Mouse (Mus musculus): ENCODE data around the gene Sgms1. TPM values are rescaled to one million over a fixed set of nuclear protein-coding genes. Genes with fewer than 3 reads are reported as not detected.

Sgms1 gene
- polyA plus RNA-seq, 1 experiment, result 5.3 TPM

GRCm38 (mm10) chr19:32225097-32225490 is 164.4 kb downstream of the Sgms1 start:
- no peaks in the 10 kb centered on the region for H3K79me2 ChIP-seq (ENCODE audit: control insufficient read depth, insufficient read depth)
- H3K79me3 ChIP-seq (ENCODE audit: low read depth), result no peaks in the 10 kb centered on the region
- H3K27me3 ChIP-seq (ENCODE audit: control insufficient read depth, insufficient read depth, insufficient read length), result no peaks in the 10 kb centered on the region
- peaks cover 3% of the 10 kb centered on the region for H3K36me3 ChIP-seq (ENCODE audit: control insufficient read depth, insufficient read depth)
- TF ChIP-seq MYOD1 (IDR thresholded peaks at IDR 0.05; ENCODE audit: control insufficient read depth, insufficient read length, low read depth), result no peak
- TF ChIP-seq MYOG (IDR thresholded peaks at IDR 0.05; ENCODE audit: control insufficient read depth, extremely low read depth, insufficient read length), result no peak
- no peak for TF ChIP-seq USF1 (IDR thresholded peaks at IDR 0.05; ENCODE audit: low read depth)
- TF ChIP-seq MAX (IDR thresholded peaks at IDR 0.05), result no peak
- TF ChIP-seq CTCF (IDR thresholded peaks at IDR 0.05; ENCODE audit: control insufficient read depth, insufficient read depth, insufficient read length), result no peak
- no peak for TF ChIP-seq CEBPB (IDR thresholded peaks at IDR 0.05; ENCODE audit: low read depth)
- no peak for TF ChIP-seq FOSL1 (IDR thresholded peaks at IDR 0.05; ENCODE audit: insufficient read depth, low read length, poor library complexity, severe bottlenecking)
- H3K4me3 ChIP-seq (ENCODE audit: insufficient read depth, poor library complexity, severe bottlenecking), result no peak overlapping the region
- no peak overlapping the region for H3ac ChIP-seq (ENCODE audit: control insufficient read depth, insufficient read length, low read depth)

- no peak overlapping the region for H3ac ChIP-seq (ENCODE audit: control insufficient read depth, insufficient read length, low read depth)
- H3K27me3 ChIP-seq (ENCODE audit: control insufficient read depth, insufficient read depth, insufficient read length), result no peaks in the 10 kb centered on the region
- peaks cover 3% of the 10 kb centered on the region for H3K36me3 ChIP-seq (ENCODE audit: control insufficient read depth, insufficient read depth)
- TF ChIP-seq MAX (IDR thresholded peaks at IDR 0.05), result no peak
- TF ChIP-seq FOSL1 (IDR thresholded peaks at IDR 0.05; ENCODE audit: insufficient read depth, low read length, poor library complexity, severe bottlenecking), result no peak
- TF ChIP-seq MYOG (IDR thresholded peaks at IDR 0.05; ENCODE audit: control insufficient read depth, extremely low read depth, insufficient read length), result no peak
- TF ChIP-seq USF1 (IDR thresholded peaks at IDR 0.05; ENCODE audit: low read depth), result no peak
- TF ChIP-seq CEBPB (IDR thresholded peaks at IDR 0.05; ENCODE audit: low read depth), result no peak
- TF ChIP-seq CTCF (IDR thresholded peaks at IDR 0.05; ENCODE audit: control insufficient read depth, insufficient read depth, insufficient read length), result no peak
- no peak for TF ChIP-seq MYOD1 (IDR thresholded peaks at IDR 0.05; ENCODE audit: control insufficient read depth, insufficient read length, low read depth)
- no peaks in the 10 kb centered on the region for H3K79me3 ChIP-seq (ENCODE audit: low read depth)
- no peaks in the 10 kb centered on the region for H3K79me2 ChIP-seq (ENCODE audit: control insufficient read depth, insufficient read depth)
- no peak overlapping the region for H3K4me3 ChIP-seq (ENCODE audit: insufficient read depth, poor library complexity, severe bottlenecking)
Measured at GRCm38 (mm10) chr19:32224318-32225096, 165.0 kb downstream of the Sgms1 start.

DNA sequence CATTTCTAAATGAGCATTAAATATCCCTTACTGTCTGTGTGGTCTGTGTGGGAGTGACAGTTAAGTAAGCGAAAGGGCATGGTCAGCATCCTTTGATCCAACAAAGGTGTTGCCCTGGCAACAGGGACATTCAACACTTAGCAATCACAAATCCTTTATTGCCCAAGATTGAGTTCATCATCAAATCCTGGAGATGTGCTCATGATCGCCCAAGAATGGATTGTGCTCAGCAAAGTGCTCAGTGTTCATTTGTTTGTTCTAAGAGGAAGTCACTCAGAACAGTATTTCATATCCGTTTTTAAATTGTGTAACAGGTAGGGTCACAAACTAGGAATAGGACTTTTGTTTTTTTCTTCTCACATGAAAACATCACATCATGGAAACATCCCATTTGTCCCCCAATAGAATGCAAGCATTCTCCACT is 165.8 kb downstream of the Sgms1 start:
- Histone ChIP-seq H3K27me3 (ENCODE audit: control insufficient read depth, insufficient read depth, insufficient read length) (no peaks in the 10 kb centered on the region), H3K36me3 (ENCODE audit: control insufficient read depth, insufficient read depth) (peaks cover 3% of the 10 kb centered on the region), H3K79me2 (ENCODE audit: control insufficient read depth, insufficient read depth) (no peaks in the 10 kb centered on the region), H3K79me3 (ENCODE audit: low read depth) (no peaks in the 10 kb centered on the region), H3ac (ENCODE audit: control insufficient read depth, insufficient read length, low read depth) (no peak overlapping the region), H3K4me3 (ENCODE audit: insufficient read depth, poor library complexity, severe bottlenecking) (no peak overlapping the region)
- TF ChIP-seq MAX (IDR thresholded peaks at IDR 0.05) (no peak), FOSL1 (IDR thresholded peaks at IDR 0.05; ENCODE audit: insufficient read depth, low read length, poor library complexity, severe bottlenecking) (no peak), USF1 (IDR thresholded peaks at IDR 0.05; ENCODE audit: low read depth) (no peak), MYOD1 (IDR thresholded peaks at IDR 0.05; ENCODE audit: control insufficient read depth, insufficient read length, low read depth) (no peak), MYOG (IDR thresholded peaks at IDR 0.05; ENCODE audit: control insufficient read depth, extremely low read depth, insufficient read length) (no peak), CEBPB (IDR thresholded peaks at IDR 0.05; ENCODE audit: low read depth) (no peak), CTCF (IDR thresholded peaks at IDR 0.05; ENCODE audit: control insufficient read depth, insufficient read depth, insufficient read length) (no peak)

- no peak overlapping the region for H3ac ChIP-seq (ENCODE audit: control insufficient read depth, insufficient read length, low read depth)
- H3K79me2 ChIP-seq (ENCODE audit: control insufficient read depth, insufficient read depth), result no peaks in the 10 kb centered on the region
- no peaks in the 10 kb centered on the region for H3K79me3 ChIP-seq (ENCODE audit: low read depth)
- TF ChIP-seq MYOD1 (IDR thresholded peaks at IDR 0.05; ENCODE audit: control insufficient read depth, insufficient read length, low read depth) (no peak), USF1 (IDR thresholded peaks at IDR 0.05; ENCODE audit: low read depth) (no peak), CEBPB (IDR thresholded peaks at IDR 0.05; ENCODE audit: low read depth) (no peak), MYOG (IDR thresholded peaks at IDR 0.05; ENCODE audit: control insufficient read depth, extremely low read depth, insufficient read length) (no peak), MAX (IDR thresholded peaks at IDR 0.05) (no peak), FOSL1 (IDR thresholded peaks at IDR 0.05; ENCODE audit: insufficient read depth, low read length, poor library complexity, severe bottlenecking) (no peak), CTCF (IDR thresholded peaks at IDR 0.05; ENCODE audit: control insufficient read depth, insufficient read depth, insufficient read length) (no peak)
- no peaks in the 10 kb centered on the region for H3K27me3 ChIP-seq (ENCODE audit: control insufficient read depth, insufficient read depth, insufficient read length)
- peaks cover 3% of the 10 kb centered on the region for H3K36me3 ChIP-seq (ENCODE audit: control insufficient read depth, insufficient read depth)
- H3K4me3 ChIP-seq (ENCODE audit: insufficient read depth, poor library complexity, severe bottlenecking), result no peak overlapping the region
Measured at GRCm38 (mm10) chr19:32222083-32222482, 167.4 kb downstream of the Sgms1 start.

GRCm38 (mm10) chr19:32220991-32221390 is 168.5 kb downstream of the Sgms1 start:
- Histone ChIP-seq H3K4me3 (ENCODE audit: insufficient read depth, poor library complexity, severe bottlenecking) (no peak overlapping the region), H3K79me2 (ENCODE audit: control insufficient read depth, insufficient read depth) (no peaks in the 10 kb centered on the region), H3K36me3 (ENCODE audit: control insufficient read depth, insufficient read depth) (peaks cover 3% of the 10 kb centered on the region), H3K27me3 (ENCODE audit: control insufficient read depth, insufficient read depth, insufficient read length) (no peaks in the 10 kb centered on the region), H3ac (ENCODE audit: control insufficient read depth, insufficient read length, low read depth) (no peak overlapping the region), H3K79me3 (ENCODE audit: low read depth) (no peaks in the 10 kb centered on the region)
- TF ChIP-seq CTCF (IDR thresholded peaks at IDR 0.05; ENCODE audit: control insufficient read depth, insufficient read depth, insufficient read length), result no peak
- TF ChIP-seq CEBPB (IDR thresholded peaks at IDR 0.05; ENCODE audit: low read depth), result no peak

GRCm38 (mm10) chr19:32216710-32217109 is 172.8 kb downstream of the Sgms1 start:
- no peak overlapping the region for H3ac ChIP-seq (ENCODE audit: control insufficient read depth, insufficient read length, low read depth)
- TF ChIP-seq CEBPB (IDR thresholded peaks at IDR 0.05; ENCODE audit: low read depth) (no peak), CTCF (IDR thresholded peaks at IDR 0.05; ENCODE audit: control insufficient read depth, insufficient read depth, insufficient read length) (no peak), MAX (IDR thresholded peaks at IDR 0.05) (no peak), MYOD1 (IDR thresholded peaks at IDR 0.05; ENCODE audit: control insufficient read depth, insufficient read length, low read depth) (no peak), USF1 (IDR thresholded peaks at IDR 0.05; ENCODE audit: low read depth) (no peak), MYOG (IDR thresholded peaks at IDR 0.05; ENCODE audit: control insufficient read depth, extremely low read depth, insufficient read length) (no peak), FOSL1 (IDR thresholded peaks at IDR 0.05; ENCODE audit: insufficient read depth, low read length, poor library complexity, severe bottlenecking) (no peak)
- no peaks in the 10 kb centered on the region for H3K27me3 ChIP-seq (ENCODE audit: control insufficient read depth, insufficient read depth, insufficient read length)
- H3K4me3 ChIP-seq (ENCODE audit: insufficient read depth, poor library complexity, severe bottlenecking), result no peak overlapping the region
- no peaks in the 10 kb centered on the region for H3K79me3 ChIP-seq (ENCODE audit: low read depth)
- no peaks in the 10 kb centered on the region for H3K36me3 ChIP-seq (ENCODE audit: control insufficient read depth, insufficient read depth)
- no peaks in the 10 kb centered on the region for H3K79me2 ChIP-seq (ENCODE audit: control insufficient read depth, insufficient read depth)

Data from C2C12 (cell line).